Mouse (Mus musculus): ENCODE measurements around the gene Cenpl.

DNA sequence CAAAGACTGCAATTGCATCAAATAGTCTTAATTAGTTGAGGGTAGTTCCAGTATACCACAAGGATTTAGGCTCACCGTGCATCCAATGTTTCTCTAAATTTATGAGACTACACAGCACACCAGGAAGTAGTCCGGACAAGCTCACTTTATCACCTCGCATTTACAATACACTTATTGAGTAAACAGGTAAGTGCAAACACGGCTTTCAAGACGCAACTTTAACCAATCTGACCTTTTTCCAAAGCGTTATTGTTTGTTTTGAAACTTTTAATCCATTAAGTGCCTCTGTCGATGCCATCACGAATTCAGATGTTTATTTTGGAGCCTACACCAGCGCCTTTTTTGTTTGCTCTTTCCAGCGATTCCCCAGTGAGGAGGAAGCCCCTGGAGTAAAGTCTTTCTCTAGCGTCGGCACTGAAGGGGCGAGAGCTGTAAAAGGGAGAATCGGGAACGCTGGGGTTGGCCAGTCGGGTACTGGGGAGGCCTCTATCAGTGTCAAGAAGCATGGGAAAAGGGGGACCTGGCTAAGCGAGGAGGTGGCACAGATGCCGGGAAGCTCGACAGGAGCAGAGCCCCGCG lies 36.6 kb upstream of the Cenpl start:
- TF ChIP-seq CTCF (IDR thresholded peaks at IDR 0.05; ENCODE audit: insufficient read depth, low read length): no peak
- TF ChIP-seq POLR2A (IDR thresholded peaks at IDR 0.05; ENCODE audit: borderline replicate concordance, extremely low read depth, low read depth, low read length): no peak
